ENCODE assay signal across 21 mouse cellular contexts in genomic region chr4:109026543-109026942, GRCm38 (mm10). TPM values are rescaled to one million over a fixed set of nuclear protein-coding genes. Genes with fewer than 3 reads are reported as not detected.
DNase-seq lines count a peak whose midpoint lies in the region; TF ChIP-seq lines count a peak whose summit lies in the region.
"Had no signal": no experiment of that assay in that cellular context is flagged by ENCODE, and none has a peak within 500 bp of the region (broad histone marks: within the 10 kb centered on the region; RNA-seq: fewer than 3 reads in every experiment).

No protein-coding gene starts in this region.

- H3K27ac ChIP-seq in left cerebral cortex, adult 2 months: peak overlapping the region; percentile 9; the same call in 1 of the 2 replicates
- H3K27ac ChIP-seq: embryonic facial prominence, embryonic 10.5 days; embryonic facial prominence, embryonic 12.5 days; forebrain, embryonic 13.5 days; forebrain, embryonic 15.5 days had no signal

- no peak for TF ChIP-seq CTCF in left cerebral cortex, adult 2 months (IDR thresholded peaks at IDR 0.05)

- intact Hi-C loops in left cerebral cortex, adult 2 months (cut with DNase I): no loop called here

- no peak for DNase-seq in left cerebral cortex, adult 2 months (ENCODE audit: extremely low spot score in 1 of 2, low spot score in 2 of 2)
- DNase-seq in left cerebral cortex, adult 9 months (ENCODE audit: low spot score in 2 of 2): no peak
- DNase-seq in ES-CJ7 (ENCODE audit: low read depth, low spot score): peak; percentile 82
- DNase-seq in R1 (ENCODE audit: low read depth, low spot score): peak; percentile 92
- peak; percentile 87 for DNase-seq in ZHBTc4 (ENCODE audit: low read depth, low spot score)
- DNase-seq in yolk sac, embryonic 10.5 days (ENCODE audit: low spot score): no peak
- DNase-seq in layer of hippocampus, adult 11-12 months (ENCODE audit: low spot score): no peak
- DNase-seq in adrenal gland, postnatal 25 days: no peak
- DNase-seq: adrenal gland, adult 2 months; adrenal gland, postnatal 10 days; adrenal gland, postnatal 36 days; cerebellum, adult 11-12 months; cerebellum, adult 2 months; cerebellum, adult 9-10 months; cerebellum, postnatal 10 days; cerebellum, postnatal 25 days; forebrain, postnatal 0 days had no signal

- H3K4me3 ChIP-seq in left cerebral cortex, adult 2 months: no peak overlapping the region
- H3K4me3 ChIP-seq: embryonic facial prominence, embryonic 10.5 days; embryonic facial prominence, embryonic 12.5 days; forebrain, embryonic 13.5 days; forebrain, embryonic 15.5 days had no signal

RNA-seq across cellular contexts. Expression of gene Nrd1, which starts 26.1 kb away (rescaled TPM):
- total RNA-seq in left cerebral cortex, adult 2 months (2021): 100 to 1,000 TPM; 137 to 158 TPM
- total RNA-seq in adrenal gland, postnatal 25 days (2021): 119 and 126 TPM in 2 replicates

Comparison
In these comparisons a context has a peak if more than half of its experiments do, and no peak if none do; other contexts are left out.
1. DNase-seq: peak in ES-CJ7 (single experiment), R1 (single experiment) and ZHBTc4 (single experiment); none in left cerebral cortex, adult 2 months (0 of 2), left cerebral cortex, adult 9 months (0 of 2), yolk sac, embryonic 10.5 days (single experiment), layer of hippocampus, adult 11-12 months (single experiment) and adrenal gland, postnatal 25 days (single experiment).